Mouse (Mus musculus) heart, adult 9 months (tissue): ENCODE results near the gene Reep6.
A peak's percentile ranks its signal among the peaks of the same experiment; 100 is the strongest.

Experiments
- DNase-seq, 2 experiments: peaks; one replicate each; pipeline ENCODE4 v3.0.0; 2022; ENCODE audit warnings: low spot score in 2 of 2

Gene Reep6

DNA sequence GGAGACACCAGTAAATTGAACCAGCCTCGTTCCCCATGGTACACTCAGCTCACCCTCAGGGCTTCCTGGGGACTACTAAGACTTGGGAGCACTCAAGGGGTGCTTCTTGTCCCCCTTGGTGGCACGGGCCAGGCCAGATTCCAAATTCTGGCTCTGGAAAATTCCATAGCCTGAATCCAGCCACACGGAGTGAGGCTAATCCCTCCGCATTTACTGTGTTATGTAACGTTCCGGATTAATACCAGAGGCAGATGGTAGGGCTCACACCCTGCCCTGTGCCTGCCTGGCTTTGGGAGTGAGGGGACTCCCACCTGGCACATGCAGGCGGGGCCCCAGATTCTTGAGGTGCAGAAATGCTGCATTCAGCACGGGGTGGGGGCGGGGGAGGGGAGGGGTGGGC, 25.7 kb downstream of the Reep6 start:
- no peak for DNase-seq

DNA sequence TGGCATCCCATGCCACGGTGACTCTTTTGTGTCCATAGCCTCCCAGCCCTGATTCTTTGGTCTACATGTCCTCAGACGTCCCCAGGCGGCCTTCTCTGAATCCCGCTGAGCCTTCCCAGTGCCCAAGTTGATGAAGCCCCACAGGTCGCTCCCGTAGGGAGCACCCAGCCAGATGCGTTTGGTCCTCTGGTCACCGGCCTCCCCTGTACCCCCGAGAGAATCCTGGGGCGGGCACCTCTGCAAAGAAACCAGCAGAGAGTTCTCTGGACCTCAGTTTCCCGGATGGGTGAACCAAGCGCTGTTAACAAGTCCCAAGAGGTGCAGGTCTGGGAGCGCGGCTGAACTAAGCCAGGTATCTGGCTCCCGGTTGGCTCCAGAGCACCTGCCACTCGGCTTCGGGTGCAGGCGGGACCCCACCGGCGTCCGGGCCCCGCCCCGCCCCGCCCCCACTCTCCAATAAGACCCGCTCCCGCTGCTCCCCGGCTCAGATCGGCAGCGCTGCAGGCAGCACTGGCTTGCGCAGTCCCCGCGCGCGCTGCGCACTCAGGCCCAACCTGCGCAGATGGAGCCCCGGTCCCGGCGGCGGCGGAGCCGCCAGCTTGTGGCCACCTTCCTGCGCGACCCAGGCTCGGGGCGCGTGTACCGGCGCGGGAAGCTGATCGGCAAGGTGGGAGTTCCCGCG, 26.4 kb downstream of the Reep6 start, which contains the start of gene Plk5:
TSS of gene Plk5 (plus strand) at position 459 of the 682 bp plus-strand sequence.
- no peak for DNase-seq

DNA sequence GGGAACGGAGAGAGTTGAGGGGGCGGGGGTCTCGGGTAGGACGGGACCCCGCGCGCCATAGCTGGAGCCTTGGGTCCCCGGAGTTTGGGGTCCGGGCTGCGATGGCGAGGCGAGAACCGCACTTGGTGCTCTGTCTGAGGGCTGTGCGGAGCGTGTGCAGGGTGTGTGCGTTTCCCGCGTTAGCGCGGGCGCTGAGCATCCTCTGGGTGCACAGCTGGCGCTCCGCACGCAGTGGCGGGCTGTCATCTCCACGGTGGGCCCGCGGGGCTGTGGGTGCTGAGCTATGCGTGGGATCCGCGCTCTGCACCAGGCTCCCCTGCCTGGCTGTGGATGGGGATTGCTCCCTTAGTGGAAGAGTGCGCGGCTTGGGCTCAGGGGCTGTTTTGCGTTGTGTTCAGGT, 27.0 kb downstream of the Reep6 start:
- no peak for DNase-seq

DNA sequence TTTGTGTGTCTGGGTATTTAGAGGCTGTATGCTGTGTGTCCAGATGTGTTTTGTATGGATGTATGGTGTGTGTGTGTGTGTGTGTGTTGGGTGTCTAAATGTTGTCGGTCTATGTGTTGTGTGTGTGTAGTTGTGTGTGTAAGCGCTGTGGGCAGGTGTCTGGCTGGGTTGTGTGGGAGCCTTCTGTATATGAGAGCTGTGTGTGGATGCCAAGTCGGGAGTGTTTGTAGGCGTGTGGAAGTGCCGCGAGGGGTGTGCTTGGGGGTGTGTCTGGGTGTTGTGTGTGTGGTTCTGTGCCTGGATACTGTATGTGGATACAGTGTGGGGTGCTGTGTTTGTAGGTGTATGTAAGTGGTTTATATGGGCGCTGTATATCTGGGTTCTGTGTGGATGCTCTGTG, 27.6 kb downstream of the Reep6 start:
- no peak for DNase-seq

DNA sequence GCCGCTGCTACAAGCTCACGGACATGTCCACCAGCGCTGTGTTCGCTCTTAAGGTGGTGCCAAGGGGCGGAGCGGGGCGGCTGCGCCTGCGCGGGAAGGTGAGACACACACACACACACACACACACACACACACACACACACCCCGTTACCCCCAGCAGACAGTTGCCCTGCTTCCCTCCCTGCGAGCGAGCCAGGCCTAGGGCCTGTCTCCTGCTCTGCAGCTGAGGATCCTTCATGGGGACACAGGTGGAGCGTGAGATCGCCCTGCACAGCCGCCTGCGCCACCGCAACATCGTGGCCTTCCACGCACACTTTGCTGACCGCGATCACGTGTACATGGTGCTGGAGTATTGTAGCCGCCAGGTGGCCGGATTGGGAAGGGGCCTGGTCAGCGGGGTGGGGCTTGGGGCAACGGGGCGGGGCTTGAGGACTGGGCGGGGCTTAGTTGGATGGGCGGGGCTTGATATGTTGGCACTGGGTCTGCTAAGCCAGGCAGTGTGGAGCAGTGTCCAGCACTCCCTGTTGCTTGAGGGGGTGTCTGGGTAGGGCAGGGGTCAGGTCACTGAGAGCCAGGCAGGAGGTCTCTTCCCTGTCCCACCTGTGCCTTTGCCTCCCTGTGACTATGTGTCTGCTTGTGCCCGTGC, 28.4 kb downstream of the Reep6 start:
- DNase-seq, result no peak

DNA sequence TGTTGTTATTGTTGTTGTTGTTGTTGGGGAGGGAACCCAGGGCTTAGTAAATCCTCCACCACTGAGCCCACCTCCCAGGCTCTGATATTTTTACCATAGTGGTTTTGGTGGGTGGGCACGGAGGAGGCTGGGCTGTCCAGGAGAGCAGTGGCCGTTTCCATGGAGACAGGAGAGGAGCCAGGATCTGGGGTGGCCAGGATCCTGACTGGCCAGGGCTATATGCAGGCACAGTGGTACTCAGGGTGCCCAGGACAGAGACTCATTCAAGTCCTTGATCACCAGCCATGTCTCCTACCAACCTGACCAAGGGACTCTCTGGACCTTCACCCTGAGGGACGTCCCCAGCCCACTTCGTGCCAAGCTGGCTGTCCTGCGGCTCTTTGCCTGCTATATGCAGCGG, 34.0 kb downstream of the Reep6 start:
- DNase-seq, result no peak

DNA sequence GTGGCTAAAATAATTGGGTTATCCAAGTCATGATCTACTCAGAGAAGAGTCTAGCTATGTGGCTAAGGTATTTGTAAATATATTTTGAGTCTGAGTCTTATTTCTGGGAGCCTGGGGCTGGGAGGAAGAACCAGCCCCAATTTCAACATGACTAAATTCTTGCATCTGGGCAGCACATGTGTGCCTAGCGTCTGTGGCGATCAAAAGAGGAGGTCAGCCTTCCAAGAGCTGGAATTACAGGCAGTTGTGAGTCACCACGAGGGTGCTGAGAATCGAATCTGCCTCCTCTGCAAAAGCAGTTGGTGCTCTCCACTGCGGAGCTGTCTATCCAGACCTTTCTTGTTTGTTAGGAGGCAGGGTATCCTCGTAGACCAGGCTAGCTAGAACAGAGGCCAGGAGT, 36.0 kb downstream of the Reep6 start:
- DNase-seq, result no peak

DNA sequence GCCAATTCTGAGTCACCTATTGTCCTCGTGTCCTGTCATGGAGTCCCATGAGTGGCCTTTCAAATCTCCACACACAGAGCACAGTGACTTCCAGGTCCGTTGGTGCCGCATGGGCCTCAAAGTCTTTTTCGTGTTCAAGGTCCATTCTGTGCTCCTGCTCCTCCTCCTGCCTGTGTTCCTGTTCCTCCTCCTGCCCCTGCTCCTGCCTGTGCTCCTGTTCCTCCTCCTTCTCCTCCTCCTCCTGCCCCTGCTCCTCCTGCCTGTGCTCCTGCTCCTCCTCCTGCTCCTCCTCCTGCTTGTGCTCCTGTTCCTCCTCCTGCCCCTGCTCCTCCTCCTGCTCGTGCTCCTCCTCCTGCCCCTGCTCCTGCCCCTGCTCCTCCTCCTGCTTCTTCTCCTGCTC, 38.2 kb downstream of the Reep6 start:
- no peak for DNase-seq

DNA sequence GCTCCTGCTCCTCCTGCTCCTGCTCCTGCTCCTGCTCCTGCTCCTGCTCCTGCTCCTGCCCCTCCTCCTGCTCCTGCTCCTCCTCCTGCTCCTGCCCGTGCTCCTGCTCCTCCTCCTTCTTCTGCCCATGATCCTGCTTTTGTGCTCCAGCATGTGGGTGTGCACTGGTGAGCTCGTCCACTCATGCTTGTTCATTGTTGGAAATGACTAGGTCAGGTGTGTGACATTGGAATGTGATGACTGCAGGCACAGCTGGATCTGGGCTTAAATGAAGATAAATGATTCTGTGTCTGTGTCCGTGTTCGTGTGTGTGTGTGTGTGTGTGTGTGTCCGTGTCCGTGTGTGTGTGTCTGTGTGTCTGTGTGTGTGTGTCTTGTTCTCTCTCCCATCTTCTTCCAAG, 38.6 kb downstream of the Reep6 start:
- no peak for DNase-seq

DNA sequence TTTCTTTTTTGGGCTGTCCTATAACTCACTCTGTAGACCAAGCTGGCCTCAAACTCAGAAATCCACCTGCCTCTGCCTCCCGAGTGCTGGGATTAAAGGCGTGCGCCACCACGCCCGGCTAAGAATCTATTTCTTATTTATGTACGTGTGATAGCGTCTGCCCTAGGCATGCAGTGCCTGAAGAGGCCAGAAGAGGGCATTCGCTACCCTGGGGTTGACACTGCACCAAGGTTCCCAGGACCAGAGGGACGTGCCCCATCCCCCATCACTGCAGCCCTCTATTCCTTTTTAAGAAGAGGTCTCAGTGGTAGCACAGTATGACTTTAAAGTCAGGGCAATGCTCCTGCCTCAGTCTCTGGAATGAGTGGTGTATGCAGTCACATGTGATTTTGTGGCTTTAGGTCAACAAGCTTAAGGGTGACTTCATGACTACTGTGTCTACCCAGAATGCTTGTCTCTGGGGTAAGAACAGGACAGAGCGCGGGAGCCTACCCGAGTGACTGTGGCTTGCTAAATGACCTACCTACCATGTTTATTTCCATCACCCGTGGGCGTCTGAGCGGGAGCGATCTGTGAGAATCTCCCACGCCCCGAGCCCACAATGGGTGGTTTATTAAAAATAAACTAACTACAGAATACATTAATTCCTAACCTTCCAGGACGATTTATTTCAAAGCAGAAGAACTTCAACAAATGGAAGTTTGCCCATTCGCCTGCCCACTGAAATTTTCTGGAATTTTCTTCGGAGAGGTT, 40.4 kb downstream of the Reep6 start:
- no peak for DNase-seq

DNA sequence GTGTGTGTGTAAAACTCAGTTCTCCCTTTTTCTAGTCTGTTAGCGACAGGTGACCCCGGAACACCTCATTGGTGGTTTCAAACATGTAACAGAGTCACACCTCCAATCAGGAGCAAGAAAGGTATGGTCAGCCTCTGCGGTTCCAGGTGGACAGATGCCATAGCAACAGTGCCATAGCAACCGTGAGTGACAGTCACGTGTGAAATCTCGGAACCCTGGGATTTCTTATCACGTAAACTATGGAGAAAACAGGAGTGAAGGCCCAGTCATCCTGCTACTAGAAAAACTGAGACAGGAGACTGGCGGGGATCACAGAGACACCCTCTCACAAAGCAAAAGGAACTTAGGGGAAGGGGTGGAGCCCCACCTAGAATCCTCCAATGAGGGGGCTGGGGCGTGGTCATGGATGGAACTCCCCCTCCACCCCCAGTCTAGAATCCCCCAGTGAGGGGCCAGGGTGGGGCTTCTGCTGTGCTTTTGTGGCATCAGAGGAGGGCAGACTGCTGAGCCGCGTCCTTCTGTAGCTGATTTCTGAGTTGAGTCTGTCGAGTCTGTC, 41.7 kb downstream of the Reep6 start:
- no peak for DNase-seq

DNA sequence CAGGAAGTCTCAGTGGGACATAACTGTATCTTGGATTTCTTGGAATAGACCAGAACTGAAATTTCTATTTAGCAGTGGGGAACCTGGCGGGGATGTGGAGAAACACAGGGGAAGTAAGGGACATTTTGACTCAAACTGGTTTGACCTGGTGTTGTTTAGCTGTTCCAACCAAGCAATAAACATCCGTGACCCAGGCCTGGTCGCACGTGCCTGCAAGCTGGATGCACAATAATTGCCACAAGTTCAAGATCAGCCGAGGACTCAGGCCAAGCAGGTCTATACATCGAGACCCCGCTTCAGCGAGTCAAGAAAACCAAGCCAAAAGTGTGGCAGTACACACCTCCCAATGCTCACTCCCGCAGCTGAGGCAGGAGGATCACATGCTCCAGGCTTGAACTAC, 42.2 kb downstream of the Reep6 start:
- no peak for DNase-seq

DNA sequence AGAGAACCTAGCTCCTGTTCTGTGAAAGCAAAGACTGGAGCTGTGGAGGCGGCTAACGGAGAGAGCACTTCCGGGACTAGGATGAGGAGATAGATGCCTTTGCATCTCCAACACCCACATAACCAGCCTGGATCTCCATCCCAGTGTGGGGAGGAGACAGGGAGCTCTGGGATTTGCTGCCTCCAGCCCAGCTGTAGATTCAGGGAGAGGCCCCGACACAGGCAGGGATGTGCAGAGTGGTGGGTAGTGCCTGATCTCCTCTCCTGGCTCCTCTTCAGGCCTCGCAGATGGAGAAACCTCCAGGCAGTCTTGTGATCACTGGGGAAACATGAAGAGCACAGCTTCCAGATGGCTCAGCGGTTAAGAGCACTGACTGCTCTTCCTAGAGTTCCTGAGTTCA, 43.0 kb downstream of the Reep6 start:
- no peak for DNase-seq

DNA sequence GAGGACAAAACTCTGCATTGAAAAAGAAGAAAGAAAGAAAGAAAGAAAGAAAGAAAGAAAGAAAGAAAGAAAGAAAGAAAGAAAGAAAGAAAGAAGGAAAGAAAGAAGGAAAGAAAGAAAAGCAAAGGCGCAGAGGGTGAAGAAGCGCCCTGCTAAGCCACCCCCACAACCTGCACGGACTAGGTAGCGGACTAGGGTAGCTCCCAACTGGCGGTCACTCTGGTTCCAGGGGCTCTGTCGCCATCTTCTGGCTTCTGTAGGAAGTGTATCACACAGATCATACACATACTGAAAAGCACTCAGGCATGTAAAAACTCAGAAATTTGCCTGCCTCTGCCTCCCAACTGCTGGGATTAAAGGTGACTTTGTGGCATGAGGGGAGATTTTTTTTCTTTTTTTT, 44.3 kb downstream of the Reep6 start:
- peak in 1 of 2 experiments; percentile 65 for DNase-seq

DNA sequence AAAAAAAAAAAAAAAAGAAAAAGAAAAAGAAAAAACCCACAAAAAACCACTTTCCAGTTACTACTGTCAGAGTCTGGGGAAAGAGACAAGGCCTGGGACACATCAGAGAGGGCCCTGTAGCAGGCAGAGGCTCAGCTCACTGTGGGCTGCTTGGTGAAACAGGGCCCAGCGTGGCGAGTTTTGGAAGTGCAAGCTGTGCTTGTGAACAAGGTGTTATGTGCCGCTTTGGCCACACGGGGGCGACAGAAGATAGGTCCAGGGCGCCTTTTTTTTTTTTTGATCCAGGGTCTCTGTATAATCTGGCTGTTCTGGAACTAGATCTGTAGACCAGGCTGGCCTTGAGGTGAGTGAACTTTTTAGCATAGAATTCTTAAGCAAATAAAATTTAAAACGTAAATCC, 46.4 kb downstream of the Reep6 start:
- peak; percentile 59 to 82 for DNase-seq

DNA sequence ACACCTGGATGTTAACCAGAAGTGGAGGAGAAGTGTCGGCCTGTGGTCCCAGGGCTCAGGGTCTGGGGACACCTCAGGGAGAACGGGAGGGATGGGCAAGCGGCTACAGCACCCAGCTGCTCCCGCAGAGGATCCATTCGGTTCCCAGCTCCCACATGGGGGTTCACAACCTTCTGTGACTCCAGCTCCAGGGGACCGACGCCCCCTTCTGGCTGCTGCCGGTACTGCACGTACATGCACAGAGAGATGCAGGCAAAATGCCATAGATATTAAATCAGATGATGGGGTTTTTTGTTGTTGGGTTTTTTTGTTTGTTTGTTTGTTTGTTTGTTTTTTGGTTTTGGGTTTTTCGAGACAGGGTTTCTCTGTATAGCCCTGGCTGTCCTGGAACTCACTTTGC, 48.0 kb downstream of the Reep6 start:
- DNase-seq, result no peak

DNA sequence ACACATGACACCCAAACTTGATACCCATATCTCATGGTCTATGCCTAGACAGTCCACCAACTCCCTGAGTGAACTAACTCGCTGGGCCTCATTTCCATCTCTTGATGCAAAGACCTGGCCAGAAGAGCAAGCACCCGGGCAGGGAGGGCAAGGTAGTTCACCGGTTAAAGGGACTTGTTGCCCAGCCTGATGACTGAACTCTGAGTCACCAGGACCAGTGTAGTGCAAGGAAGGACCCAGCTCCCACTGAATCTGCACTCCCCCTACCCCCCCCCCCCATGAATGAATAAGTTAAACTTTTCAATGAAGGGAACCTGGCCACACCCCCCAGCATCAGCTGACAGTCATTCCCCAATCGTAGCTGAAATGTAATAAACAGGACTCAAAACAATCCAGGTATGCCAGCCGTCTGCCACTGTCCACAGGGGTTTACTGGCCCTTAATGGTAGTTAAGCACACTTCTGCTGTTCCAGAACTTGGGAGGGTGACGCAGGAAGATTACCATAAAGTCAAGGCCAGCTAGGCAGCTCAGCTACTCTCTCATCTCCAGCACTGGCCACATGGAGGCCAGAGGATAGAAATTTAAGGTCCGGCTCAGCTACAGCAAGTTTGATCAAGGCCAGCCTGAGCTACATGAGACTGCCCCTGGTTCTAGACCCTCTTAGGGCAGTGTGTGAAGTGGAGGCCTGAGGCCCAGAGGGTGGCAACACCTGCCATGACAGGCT, 53.0 kb downstream of the Reep6 start:
- no peak for DNase-seq

DNA sequence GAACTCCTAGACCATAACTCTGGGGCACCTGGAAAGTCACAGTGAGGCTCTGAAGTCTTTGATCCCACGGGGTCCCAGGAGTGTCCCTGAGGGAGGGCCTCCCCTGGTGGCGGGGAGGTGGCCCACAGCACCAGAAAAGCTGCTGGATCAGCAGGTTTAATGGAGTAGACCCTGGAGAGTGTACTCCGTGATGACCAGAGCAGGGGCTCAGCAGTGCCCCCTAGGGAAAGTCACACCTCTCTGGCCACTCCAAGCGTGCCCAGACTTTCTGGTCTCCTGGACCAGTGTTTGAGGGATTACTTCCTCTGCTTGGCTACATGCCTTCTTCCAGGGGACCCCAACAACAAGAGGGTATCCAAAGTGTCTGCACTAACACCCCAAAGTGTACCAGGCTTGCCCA, 53.7 kb downstream of the Reep6 start:
- no peak for DNase-seq

DNA sequence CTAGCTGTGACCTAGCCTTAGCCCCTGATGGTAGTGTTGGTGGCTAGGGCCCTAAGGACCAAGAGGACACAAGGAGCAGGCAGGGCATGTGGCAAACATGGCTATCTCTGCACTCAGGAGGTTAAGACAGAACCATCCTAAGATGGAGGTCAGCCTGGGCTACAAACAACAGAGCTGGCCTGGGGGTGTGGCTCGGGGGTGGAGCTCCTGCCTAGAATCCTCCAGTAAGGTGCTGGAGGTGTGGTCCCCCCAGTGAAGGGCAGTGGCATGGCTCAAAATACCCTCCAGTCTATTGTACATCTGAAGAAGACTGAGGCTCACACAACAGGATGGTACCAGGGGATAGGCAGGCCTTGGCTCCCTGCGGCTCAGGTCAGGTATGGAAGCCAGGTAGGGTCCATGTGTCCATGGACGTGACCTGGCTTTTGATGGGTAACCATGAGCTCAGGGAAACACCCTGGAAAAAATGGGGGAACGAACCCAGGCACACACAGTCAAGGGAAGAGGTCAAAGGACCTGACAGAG, 54.4 kb downstream of the Reep6 start:
- no peak for DNase-seq

DNA sequence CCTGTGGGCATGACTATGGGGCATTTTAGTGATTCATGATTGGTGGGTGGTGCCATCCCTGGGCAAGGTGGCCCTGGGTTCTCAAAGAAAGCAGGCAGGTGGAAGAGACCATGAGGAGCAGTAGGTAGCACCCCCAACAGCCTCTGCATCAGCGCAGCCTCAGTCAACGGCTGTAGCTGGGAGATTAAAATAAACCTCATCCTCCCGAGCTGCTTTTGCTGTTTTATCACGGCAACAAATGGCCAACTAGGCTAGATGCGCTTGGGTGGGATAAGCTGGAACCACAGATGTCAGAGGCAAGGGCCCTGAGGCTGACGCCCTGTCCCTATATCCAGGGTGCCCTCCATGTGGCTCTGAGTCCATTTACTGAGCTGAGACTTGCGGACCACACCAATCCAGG, 55.0 kb downstream of the Reep6 start:
- DNase-seq, result no peak

DNA sequence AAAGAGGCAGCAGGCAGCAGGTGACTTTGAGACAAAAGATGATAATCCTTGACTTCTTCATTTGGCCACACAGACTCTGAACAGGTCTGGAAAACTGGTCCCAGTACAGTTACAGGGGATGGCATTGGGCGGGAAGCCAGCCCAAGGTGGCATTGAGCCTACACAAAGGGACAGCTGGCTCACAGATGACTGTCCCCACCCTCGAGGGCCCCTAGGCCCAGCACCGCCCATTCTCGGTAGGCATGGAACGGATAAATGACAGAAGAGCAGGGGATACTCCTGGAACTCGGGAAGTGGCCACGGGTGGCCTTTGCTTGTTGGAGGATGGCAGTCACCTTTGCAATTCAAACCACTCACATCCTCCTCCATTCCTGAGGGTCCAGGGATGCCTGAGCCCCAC, 55.6 kb downstream of the Reep6 start:
- DNase-seq, result no peak
